Mouse (Mus musculus) splenic B cell, adult 2 months (primary cell): ENCODE measurements around the gene Zfp661.

ENCODE experiments used
- DNase-seq: peaks from one replicate; pipeline ENCODE4 v3.0.0-alpha.2; 2011; ENCODE audit warnings: low read depth, low spot score
- H3K27me3 ChIP-seq: 2 replicates; pipeline ENCODE4 v1.6.1; 2012; ENCODE audit warnings: mild to moderate bottlenecking, low read length, moderate library complexity, mixed read lengths; ENCODE audit not compliant: control insufficient read depth, poor library complexity, insufficient read depth, severe bottlenecking
- H3K36me3 ChIP-seq: 2 replicates; pipeline ENCODE4 v1.6.1; 2012; ENCODE audit warnings: mild to moderate bottlenecking, low read length, moderate library complexity, mixed read lengths; ENCODE audit not compliant: control insufficient read depth, poor library complexity, insufficient read depth, severe bottlenecking

Gene Zfp661

DNA sequence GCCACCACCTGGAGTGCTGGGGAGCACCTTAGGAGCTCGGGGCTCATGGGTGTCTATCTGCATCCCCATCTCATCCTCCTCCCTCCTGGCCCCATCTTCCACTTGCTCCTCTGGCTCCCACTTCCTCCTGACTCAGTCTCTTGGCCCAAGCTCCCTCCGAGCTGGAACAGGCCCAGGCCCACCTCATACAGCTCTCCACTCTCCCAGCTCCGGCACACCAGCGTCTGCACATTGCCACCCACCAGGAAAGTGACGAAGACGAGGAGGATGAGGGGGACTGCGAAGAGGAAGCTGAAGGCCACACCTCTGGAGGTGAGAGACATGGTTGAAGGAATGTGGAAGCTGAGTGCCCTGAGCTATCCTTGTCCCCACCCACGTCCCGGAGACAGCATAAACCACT, 51.5 kb downstream of the Zfp661 start:
- no peak for DNase-seq
- Histone ChIP-seq H3K36me3 (no peaks in the 10 kb centered on the region), H3K27me3 (no peaks in the 10 kb centered on the region)

DNA sequence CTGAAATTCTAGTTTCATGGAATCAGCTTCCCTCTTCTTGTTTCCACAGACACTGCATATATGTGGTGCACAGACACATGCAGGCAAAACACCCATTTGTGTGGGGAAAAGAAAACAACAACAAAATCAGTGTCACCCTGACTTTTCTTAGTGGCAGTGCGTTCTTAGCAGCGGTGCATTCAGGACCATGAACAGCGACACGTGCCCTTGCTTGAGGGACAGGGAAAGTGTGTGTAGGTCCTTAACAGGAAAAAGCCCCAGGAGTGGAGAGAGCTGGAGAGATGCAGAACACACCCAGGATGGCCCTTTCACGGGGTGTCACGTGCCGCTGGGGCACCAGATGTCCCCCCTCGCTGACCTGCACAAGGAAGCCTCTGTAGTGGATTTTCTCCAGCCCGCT, 54.5 kb downstream of the Zfp661 start:
- DNase-seq, result no peak
- H3K36me3 ChIP-seq, result no peaks in the 10 kb centered on the region
- H3K27me3 ChIP-seq, result no peaks in the 10 kb centered on the region

DNA sequence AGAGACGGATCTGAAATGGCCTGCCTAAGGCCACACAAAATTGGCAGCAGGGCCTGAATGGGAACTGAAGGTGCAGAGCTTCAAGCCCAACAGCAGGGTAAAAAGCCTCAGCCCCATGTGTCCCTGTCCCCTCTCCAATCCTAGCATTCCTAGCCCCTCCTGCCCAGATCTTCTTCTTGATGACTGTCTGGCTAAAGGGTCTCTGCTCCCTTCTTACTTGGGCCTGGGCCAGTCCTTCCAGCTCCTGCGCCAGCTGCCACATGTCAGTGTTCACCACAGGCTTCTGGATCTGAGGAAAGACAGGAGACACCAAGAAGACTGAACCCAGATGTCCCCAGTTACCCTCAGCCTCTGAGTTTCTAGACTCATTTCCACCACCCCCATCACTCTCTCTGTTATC, 55.3 kb downstream of the Zfp661 start:
- H3K36me3 ChIP-seq, result no peaks in the 10 kb centered on the region
- H3K27me3 ChIP-seq, result no peaks in the 10 kb centered on the region
- no peak for DNase-seq

DNA sequence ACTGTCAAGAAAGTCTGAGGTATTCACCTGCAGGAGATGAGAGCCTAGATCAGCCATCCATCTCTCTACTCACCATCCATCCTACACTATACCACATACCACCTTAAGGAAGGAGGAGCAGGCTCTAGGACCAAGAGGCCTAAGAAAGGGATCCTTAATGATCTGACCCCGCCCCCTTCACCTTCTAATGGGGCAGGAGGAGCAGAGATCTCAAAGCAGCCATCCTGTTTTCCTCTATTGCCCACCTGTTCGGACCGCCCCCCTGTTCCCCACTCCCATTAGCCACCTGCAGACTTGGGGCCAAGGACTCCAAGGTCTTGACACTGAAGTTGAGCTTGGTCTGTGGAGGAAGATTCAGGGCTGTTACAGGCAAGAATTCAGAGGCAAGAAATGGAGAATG, 56.5 kb downstream of the Zfp661 start:
- DNase-seq, result no peak
- Histone ChIP-seq H3K27me3 (no peaks in the 10 kb centered on the region), H3K36me3 (no peaks in the 10 kb centered on the region)

DNA sequence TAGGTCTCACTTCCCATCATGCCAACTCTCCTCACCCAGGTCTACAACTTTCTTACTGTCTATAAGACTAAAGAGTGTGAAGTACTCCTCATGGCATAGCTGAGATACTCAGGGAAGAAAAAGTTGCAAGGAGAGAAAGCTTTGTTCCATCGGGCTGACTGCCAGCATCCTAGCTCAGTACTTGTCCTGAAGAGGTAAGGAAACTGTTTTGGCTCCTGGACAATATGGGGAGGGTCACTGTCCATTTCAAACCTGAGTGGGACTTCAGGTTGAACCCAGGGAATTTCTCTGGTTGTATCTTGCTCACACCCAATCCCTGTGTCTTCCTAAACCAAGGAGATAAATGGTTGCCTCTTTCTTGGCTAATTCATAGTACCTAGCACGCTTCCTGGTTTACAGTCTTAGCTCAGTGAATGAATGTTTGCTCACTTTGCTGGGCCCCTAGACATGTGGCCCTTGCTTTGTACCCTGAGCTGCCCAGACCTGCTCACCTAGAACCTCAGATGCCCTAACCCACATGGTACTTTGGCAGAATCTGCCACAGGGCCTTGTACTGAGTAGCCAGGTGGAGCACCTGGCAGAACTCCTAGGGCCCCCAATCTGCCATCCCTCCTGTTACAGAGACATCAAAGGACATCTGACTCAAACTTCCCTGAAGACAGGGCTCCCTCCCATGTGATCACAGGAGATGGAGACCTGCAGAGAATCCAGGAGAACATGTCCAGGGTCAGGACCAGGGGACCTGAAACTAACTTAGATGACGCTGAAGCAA, 61.7 kb downstream of the Zfp661 start:
- no peak for DNase-seq
- H3K27me3 ChIP-seq, result no peaks in the 10 kb centered on the region
- H3K36me3 ChIP-seq, result no peaks in the 10 kb centered on the region
